Mouse (Mus musculus): ENCODE results near the gene Gm13693. TPM values are rescaled to one million over a fixed set of nuclear protein-coding genes. Genes with fewer than 3 reads are reported as not detected.
"Not testable (repeated sequence)": the region's sequence is repeated elsewhere in the genome, so short reads cannot be mapped to it uniquely, and the experiment has no call there.

The Gm13693 gene
- polyA plus RNA-seq, 1 experiment from 2014 or later: not detected

- not testable (repeated sequence) for H3K9me3 ChIP-seq (ENCODE audit: control insufficient read depth, low read length); H3K36me3 ChIP-seq (ENCODE audit: control insufficient read depth, insufficient read depth); H3K27me3 ChIP-seq (replicated peaks; ENCODE audit: control insufficient read depth, insufficient read depth, low read length); H3K27ac ChIP-seq (ENCODE audit: low read length); H3K4me2 ChIP-seq (ENCODE audit: low read length); H3K9ac ChIP-seq (replicated peaks; ENCODE audit: low read depth, low read length); ATAC-seq; H3K4me1 ChIP-seq (replicated peaks; ENCODE audit: control insufficient read depth, insufficient read depth, low read length); H3K4me3 ChIP-seq (replicated peaks; ENCODE audit: low read length)
- no CpG with 5 or more reads among the region's 6 CpGs for WGBS
Observed at GRCm38 (mm10) chr2:83984443-83984842, 23.1 kb downstream of the Gm13693 start, which contains the start of gene Gm13697. TSS of gene Gm13697 (plus strand) at chr2:83984743.

GRCm38 (mm10) chr2:83990253-83990652 lies 28.9 kb downstream of the Gm13693 start, which contains the start of gene Gm13691:
TSS of gene Gm13691 (plus strand) at chr2:83990553.
- not testable (repeated sequence) for H3K36me3 ChIP-seq (ENCODE audit: control insufficient read depth, insufficient read depth)

GRCm38 (mm10) chr2:83993639-83994255 lies 32.4 kb downstream of the Gm13693 start:
- not testable (repeated sequence) for H3K9ac ChIP-seq (replicated peaks; ENCODE audit: low read depth, low read length); ATAC-seq; H3K36me3 ChIP-seq (ENCODE audit: control insufficient read depth, insufficient read depth); H3K4me1 ChIP-seq (replicated peaks; ENCODE audit: control insufficient read depth, insufficient read depth, low read length); H3K4me2 ChIP-seq (ENCODE audit: low read length); H3K27ac ChIP-seq (ENCODE audit: low read length); H3K9me3 ChIP-seq (ENCODE audit: control insufficient read depth, low read length); H3K27me3 ChIP-seq (replicated peaks; ENCODE audit: control insufficient read depth, insufficient read depth, low read length); H3K4me3 ChIP-seq (replicated peaks; ENCODE audit: low read length)
- 71% methylated on average over 7 of the region's 9 CpGs for WGBS

More at GRCm38 (mm10) chr2:83990253-83990652, 28.9 kb downstream of the Gm13693 start, which contains the start of gene Gm13691:
- H3K4me2 ChIP-seq (ENCODE audit: low read length); H3K27me3 ChIP-seq (replicated peaks; ENCODE audit: control insufficient read depth, insufficient read depth, low read length); H3K9me3 ChIP-seq (ENCODE audit: control insufficient read depth, low read length); ATAC-seq; H3K4me1 ChIP-seq (replicated peaks; ENCODE audit: control insufficient read depth, insufficient read depth, low read length); H3K4me3 ChIP-seq (replicated peaks; ENCODE audit: low read length); H3K27ac ChIP-seq (ENCODE audit: low read length); H3K9ac ChIP-seq (replicated peaks; ENCODE audit: low read depth, low read length): not testable (repeated sequence)
- whole genome bisulfite sequencing: no CpG with 5 or more reads among the region's 6 CpGs

- WGBS: no CpG with 5 or more reads among the region's 3 CpGs
- not testable (repeated sequence) for H3K4me1 ChIP-seq (replicated peaks; ENCODE audit: control insufficient read depth, insufficient read depth, low read length)
Observed at GRCm38 (mm10) chr2:83994526-83994925, 33.2 kb downstream of the Gm13693 start.

GRCm38 (mm10) chr2:84008913-84009312 lies 47.6 kb downstream of the Gm13693 start:
- WGBS: 38% methylated on average over 1 of the region's 1 CpGs
- Histone ChIP-seq H3K27ac (ENCODE audit: low read length) (no peak overlapping the region), H3K27me3 (replicated peaks; ENCODE audit: control insufficient read depth, insufficient read depth, low read length) (no peaks in the 10 kb centered on the region), H3K36me3 (ENCODE audit: control insufficient read depth, insufficient read depth) (no peaks in the 10 kb centered on the region), H3K4me1 (replicated peaks; ENCODE audit: control insufficient read depth, insufficient read depth, low read length) (peaks cover 2% of the 10 kb centered on the region; the same call in 1 of the 2 replicates), H3K9me3 (ENCODE audit: control insufficient read depth, low read length) (no peaks in the 10 kb centered on the region), H3K4me3 (replicated peaks; ENCODE audit: low read length) (no peak overlapping the region), H3K4me2 (ENCODE audit: low read length) (no peak overlapping the region), H3K9ac (replicated peaks; ENCODE audit: low read depth, low read length) (no peak overlapping the region)
- peak; percentile 91 for ATAC-seq

More at GRCm38 (mm10) chr2:83994526-83994925, 33.2 kb downstream of the Gm13693 start:
- not testable (repeated sequence) for H3K27me3 ChIP-seq (replicated peaks; ENCODE audit: control insufficient read depth, insufficient read depth, low read length); H3K4me2 ChIP-seq (ENCODE audit: low read length); ATAC-seq; H3K4me3 ChIP-seq (replicated peaks; ENCODE audit: low read length); H3K36me3 ChIP-seq (ENCODE audit: control insufficient read depth, insufficient read depth); H3K27ac ChIP-seq (ENCODE audit: low read length); H3K9me3 ChIP-seq (ENCODE audit: control insufficient read depth, low read length); H3K9ac ChIP-seq (replicated peaks; ENCODE audit: low read depth, low read length)

- no peak overlapping the region for H3K4me2 ChIP-seq (ENCODE audit: low read length)
- ATAC-seq: no peak
- H3K27me3 ChIP-seq (replicated peaks; ENCODE audit: control insufficient read depth, insufficient read depth, low read length): no peaks in the 10 kb centered on the region
- no peak overlapping the region for H3K4me3 ChIP-seq (replicated peaks; ENCODE audit: low read length)
- no peak overlapping the region for H3K27ac ChIP-seq (ENCODE audit: low read length)
- H3K4me1 ChIP-seq (replicated peaks; ENCODE audit: control insufficient read depth, insufficient read depth, low read length): peaks cover 2% of the 10 kb centered on the region; the same call in 1 of the 2 replicates
- no peaks in the 10 kb centered on the region for H3K36me3 ChIP-seq (ENCODE audit: control insufficient read depth, insufficient read depth)
- no peak overlapping the region for H3K9ac ChIP-seq (replicated peaks; ENCODE audit: low read depth, low read length)
- WGBS: 88% methylated on average over 3 of the region's 3 CpGs
- no peaks in the 10 kb centered on the region for H3K9me3 ChIP-seq (ENCODE audit: control insufficient read depth, low read length)
Observed at GRCm38 (mm10) chr2:84009818-84010217, 48.5 kb downstream of the Gm13693 start.

Other genes with a start within 250 kb of the Gm13693 start
- gene Itgav, start 237.1 kb upstream of the Gm13693 start, polyA plus RNA-seq (2015; fragmentation: Nextera tagmentation; extraction: Ambion mirVana): 18.8 and 20.8 TPM in 2 replicates
- 76.3 and 78.6 TPM in 2 replicates for gene Fam171b, start 148.9 kb upstream of the Gm13693 start, polyA plus RNA-seq (2015; fragmentation: Nextera tagmentation; extraction: Ambion mirVana)
- gene Zswim2, start 20.3 kb upstream of the Gm13693 start, polyA plus RNA-seq (2015; fragmentation: Nextera tagmentation; extraction: Ambion mirVana): not detected in 2 replicates
- gene Gm13698, start 5.8 kb upstream of the Gm13693 start, polyA plus RNA-seq (2015; fragmentation: Nextera tagmentation; extraction: Ambion mirVana): not detected in 2 replicates
- gene Gm13695, start 5.8 kb downstream of the Gm13693 start, polyA plus RNA-seq (2015; fragmentation: Nextera tagmentation; extraction: Ambion mirVana): not detected in 2 replicates
- not detected in 2 replicates for gene Gm13696, start 11.6 kb downstream of the Gm13693 start, polyA plus RNA-seq (2015; fragmentation: Nextera tagmentation; extraction: Ambion mirVana)
- gene Gm13694, start 17.4 kb downstream of the Gm13693 start, polyA plus RNA-seq (2015; fragmentation: Nextera tagmentation; extraction: Ambion mirVana): not detected in 2 replicates
- gene Gm13697, start 23.2 kb downstream of the Gm13693 start, polyA plus RNA-seq (2015; fragmentation: Nextera tagmentation; extraction: Ambion mirVana): not detected in 2 replicates
- gene Gm13691, start 29.1 kb downstream of the Gm13693 start, polyA plus RNA-seq (2015; fragmentation: Nextera tagmentation; extraction: Ambion mirVana): not detected in 2 replicates

Data from forebrain, embryonic 16.5 days (tissue).